Mouse (Mus musculus): ENCODE measurements around the gene Lat2. TPM values are rescaled to one million over a fixed set of nuclear protein-coding genes. Genes with fewer than 3 reads are reported as not detected.
A peak's percentile ranks its signal among the peaks of the same experiment; 100 is the strongest.

Gene Lat2
- polyA plus RNA-seq, 1 experiment from 2014 or later: 2.9 TPM

- no peaks in the 10 kb centered on the region for H3K36me3 ChIP-seq
- no peak for ATAC-seq (ENCODE audit: borderline replicate concordance, extremely low read depth, low FRiP score, low TSS enrichment)
- peaks cover 16% of the 10 kb centered on the region for H3K4me1 ChIP-seq
- H3K27me3 ChIP-seq: no peaks in the 10 kb centered on the region
- no peak overlapping the region for H3K27ac ChIP-seq
- WGBS: 64% methylated on average over 3 of the region's 3 CpGs
- no peaks in the 10 kb centered on the region for H3K9me3 ChIP-seq
- H3K4me3 ChIP-seq: no peak overlapping the region
- H3K4me2 ChIP-seq: no peak overlapping the region
- no peak overlapping the region for H3K9ac ChIP-seq
These were observed 46.8 kb downstream of the Lat2 start for GRCm38 (mm10) chr5:134568030-134568429.

GRCm38 (mm10) chr5:134567445-134567844 is 47.4 kb downstream of the Lat2 start:
- ATAC-seq (ENCODE audit: borderline replicate concordance, extremely low read depth, low FRiP score, low TSS enrichment): no peak
- WGBS: 74% methylated on average over 4 of the region's 4 CpGs
- Histone ChIP-seq H3K27me3 (no peaks in the 10 kb centered on the region), H3K4me1 (peaks cover 11% of the 10 kb centered on the region), H3K9me3 (no peaks in the 10 kb centered on the region), H3K9ac (no peak overlapping the region), H3K27ac (no peak overlapping the region), H3K4me2 (no peak overlapping the region), H3K36me3 (no peaks in the 10 kb centered on the region), H3K4me3 (no peak overlapping the region)

- Histone ChIP-seq H3K27me3 (no peaks in the 10 kb centered on the region), H3K27ac (no peak overlapping the region), H3K9me3 (no peaks in the 10 kb centered on the region), H3K4me2 (no peak overlapping the region), H3K4me1 (peaks cover 9% of the 10 kb centered on the region), H3K9ac (no peak overlapping the region), H3K36me3 (no peaks in the 10 kb centered on the region), H3K4me3 (no peak overlapping the region)
- WGBS: 83% methylated on average over 6 of the region's 6 CpGs
- no peak for ATAC-seq (ENCODE audit: borderline replicate concordance, extremely low read depth, low FRiP score, low TSS enrichment)
These were observed 49.1 kb downstream of the Lat2 start for GRCm38 (mm10) chr5:134565696-134566095.

GRCm38 (mm10) chr5:134564272-134564671 is 50.6 kb downstream of the Lat2 start:
- H3K36me3 ChIP-seq: no peaks in the 10 kb centered on the region
- H3K9me3 ChIP-seq: no peaks in the 10 kb centered on the region

GRCm38 (mm10) chr5:134560450-134561171 is 54.2 kb downstream of the Lat2 start:
- 74% methylated on average over 16 of the region's 16 CpGs for WGBS
- H3K27ac ChIP-seq: no peak overlapping the region
- no peaks in the 10 kb centered on the region for H3K36me3 ChIP-seq
- H3K9ac ChIP-seq: no peak overlapping the region
- no peak for ATAC-seq (ENCODE audit: borderline replicate concordance, extremely low read depth, low FRiP score, low TSS enrichment)
- no peaks in the 10 kb centered on the region for H3K9me3 ChIP-seq
- H3K4me1 ChIP-seq: peaks cover 6% of the 10 kb centered on the region
- no peaks in the 10 kb centered on the region for H3K27me3 ChIP-seq
- no peak overlapping the region for H3K4me3 ChIP-seq
- no peak overlapping the region for H3K4me2 ChIP-seq

More at GRCm38 (mm10) chr5:134564272-134564671, 50.6 kb downstream of the Lat2 start:
- ATAC-seq (ENCODE audit: borderline replicate concordance, extremely low read depth, low FRiP score, low TSS enrichment): no peak
- Histone ChIP-seq H3K4me3 (no peak overlapping the region), H3K4me1 (peaks cover 7% of the 10 kb centered on the region), H3K27me3 (no peaks in the 10 kb centered on the region), H3K4me2 (no peak overlapping the region), H3K27ac (no peak overlapping the region), H3K9ac (no peak overlapping the region)
- WGBS: 96% methylated on average over 2 of the region's 2 CpGs

GRCm38 (mm10) chr5:134560071-134560449 is 54.8 kb downstream of the Lat2 start, which contains the start of gene Syna:
Gene Syna (minus strand): TSS chr5:134560171.
- Histone ChIP-seq H3K4me1 (peaks cover 11% of the 10 kb centered on the region), H3K4me3 (no peak within 1 kb of the TSS), H3K4me2 (no peak within 1 kb of the TSS), H3K27ac (no peak within 1 kb of the TSS), H3K9me3 (no peaks in the 10 kb centered on the region), H3K36me3 (no peaks in the 10 kb centered on the region), H3K9ac (no peak within 1 kb of the TSS), H3K27me3 (no peaks in the 10 kb centered on the region)
- ATAC-seq (ENCODE audit: borderline replicate concordance, extremely low read depth, low FRiP score, low TSS enrichment): no peak
- 89% methylated on average over 7 of the region's 7 CpGs for WGBS

- peak overlapping the region; percentile 39 for H3K4me2 ChIP-seq
- ATAC-seq (ENCODE audit: borderline replicate concordance, extremely low read depth, low FRiP score, low TSS enrichment): peak; percentile 15; the same call in 1 of the 2 replicates
- H3K27ac ChIP-seq: peak overlapping the region; percentile 41
- no peaks in the 10 kb centered on the region for H3K9me3 ChIP-seq
- no peak overlapping the region for H3K9ac ChIP-seq
- H3K4me1 ChIP-seq: peaks cover 33% of the 10 kb centered on the region
- H3K27me3 ChIP-seq: no peaks in the 10 kb centered on the region
- WGBS: 7% methylated on average over 20 of the region's 20 CpGs
- H3K4me3 ChIP-seq: no peak overlapping the region
- H3K36me3 ChIP-seq: no peaks in the 10 kb centered on the region
These were observed 59.2 kb downstream of the Lat2 start for GRCm38 (mm10) chr5:134555463-134556164.

GRCm38 (mm10) chr5:134553951-134554546 is 60.8 kb downstream of the Lat2 start:
- ATAC-seq (ENCODE audit: borderline replicate concordance, extremely low read depth, low FRiP score, low TSS enrichment): no peak
- H3K9ac ChIP-seq: no peak overlapping the region
- WGBS: 82% methylated on average over 5 of the region's 5 CpGs

GRCm38 (mm10) chr5:134552110-134552972 is 62.5 kb downstream of the Lat2 start, which contains the start of gene Clip2:
Gene Clip2 (minus strand): TSS chr5:134552434.
- Histone ChIP-seq H3K9ac (peak within 1 kb of the TSS; percentile 80), H3K4me1 (peaks cover 54% of the 10 kb centered on the region), H3K4me3 (peak within 1 kb of the TSS; percentile 93), H3K9me3 (no peaks in the 10 kb centered on the region), H3K27me3 (no peaks in the 10 kb centered on the region), H3K27ac (peak within 1 kb of the TSS; percentile 93), H3K4me2 (peak within 1 kb of the TSS; percentile 91), H3K36me3 (no peaks in the 10 kb centered on the region)
- ATAC-seq (ENCODE audit: borderline replicate concordance, extremely low read depth, low FRiP score, low TSS enrichment): peak; percentile 92
- 1% methylated on average over 61 of the region's 61 CpGs for WGBS

More at GRCm38 (mm10) chr5:134553951-134554546, 60.8 kb downstream of the Lat2 start:
- Histone ChIP-seq H3K36me3 (no peaks in the 10 kb centered on the region), H3K4me2 (no peak overlapping the region), H3K4me3 (no peak overlapping the region), H3K4me1 (peaks cover 46% of the 10 kb centered on the region), H3K27ac (no peak overlapping the region), H3K27me3 (no peaks in the 10 kb centered on the region), H3K9me3 (no peaks in the 10 kb centered on the region)

- peak; percentile 5 for ATAC-seq (ENCODE audit: borderline replicate concordance, extremely low read depth, low FRiP score, low TSS enrichment)
- Histone ChIP-seq H3K9me3 (no peaks in the 10 kb centered on the region), H3K4me1 (peaks cover 54% of the 10 kb centered on the region), H3K27me3 (no peaks in the 10 kb centered on the region), H3K9ac (peak overlapping the region; percentile 80), H3K4me2 (peak overlapping the region; percentile 91), H3K27ac (peak overlapping the region; percentile 93), H3K4me3 (peak overlapping the region; percentile 93), H3K36me3 (no peaks in the 10 kb centered on the region)
- under 1% methylated on average over 50 of the region's 52 CpGs for WGBS
These were observed 63.4 kb downstream of the Lat2 start for GRCm38 (mm10) chr5:134551233-134552109.

All from lung, embryonic 15.5 days (tissue).